Mouse (Mus musculus) embryonic facial prominence, embryonic 11.5 days (tissue): ENCODE measurements around the gene 1810065E05Rik. TPM values are rescaled to one million over a fixed set of nuclear protein-coding genes. Genes with fewer than 3 reads are reported as not detected.

Experiments used
- ATAC-seq: fragments of 200-750 bp; cut with Nextera tagmentation; replicated peaks from 2 replicates; pipeline ENCODE4 v1.8.0; 2017; ENCODE audit warnings: low read depth; ENCODE audit not compliant: insufficient number of reproducible peaks, low FRiP score, low TSS enrichment
- DNase-seq: peaks from one replicate; pipeline ENCODE4 v3.0.0-alpha.2; 2015; ENCODE audit warnings: low spot score
- H3K27ac ChIP-seq: fragments of 300-500 bp; sonication (generic); replicated peaks from 2 replicates; pipeline ENCODE4 v1.5.1; 2014; ENCODE audit warnings: mild to moderate bottlenecking, low read depth, low read length, control low read depth
- H3K27me3 ChIP-seq: fragments of 300-500 bp; sonication (generic); 2 replicates; pipeline ENCODE4 v1.6.1; 2014; ENCODE audit warnings: mild to moderate bottlenecking, low read length, moderate library complexity, mixed read lengths; ENCODE audit not compliant: control insufficient read depth, insufficient read depth
- H3K36me3 ChIP-seq: fragments of 300-500 bp; sonication (generic); replicated peaks from 2 replicates; pipeline ENCODE4 v1.6.1; 2014; ENCODE audit warnings: low read depth, mild to moderate bottlenecking, low read length, moderate library complexity, mixed read lengths; ENCODE audit not compliant: control insufficient read depth, insufficient read depth
- H3K4me1 ChIP-seq: fragments of 300-500 bp; sonication (generic); 2 replicates; pipeline ENCODE4 v1.6.1; 2014; ENCODE audit warnings: low read length, mixed read lengths; ENCODE audit not compliant: control insufficient read depth, insufficient read depth
- H3K4me2 ChIP-seq: fragments of 300-500 bp; sonication (generic); 2 replicates; pipeline ENCODE4 v1.6.1; 2014; ENCODE audit warnings: low read depth, mild to moderate bottlenecking, control low read depth, low read length, moderate library complexity
- H3K4me3 ChIP-seq: fragments of 300-500 bp; sonication (generic); 2 replicates; pipeline ENCODE4 v1.5.1; 2014; ENCODE audit warnings: low read depth, low read length, control low read depth
- H3K9ac ChIP-seq: fragments of 300-500 bp; sonication (generic); replicated peaks from 2 replicates; pipeline ENCODE4 v1.6.1; 2014; ENCODE audit warnings: mild to moderate bottlenecking, control low read depth, low read length
- H3K9me3 ChIP-seq: fragments of 300-500 bp; sonication (generic); replicated peaks from 2 replicates; pipeline ENCODE4 v1.6.1; 2016; ENCODE audit warnings: mild to moderate bottlenecking, low read length, inconsistent platforms, mixed read lengths; ENCODE audit not compliant: control insufficient read depth
- WGBS: fragments of 180-500 bp; shearing (Covaris S2); extraction: QIAGEN DNeasy Blood & Tissue Kit; methylation state at CpG from one replicate; pipeline ENCODE4 v1.1.7; 2014; 5-methylcytosine and 5-hydroxymethylcytosine counted together
- polyA plus RNA-seq: library from polyadenylated mRNA; unstranded; fragments of >200 nt; fragmentation: Nextera tagmentation; extraction: Ambion mirVana; gene quantifications from 2 replicates; pipeline ENCODE4 v1.2.1, GENCODE M21; 2014

1810065E05Rik gene
- polyA plus RNA-seq = not detected in 2 replicates

GRCm38 (mm10) chr11:58420815-58421214, at the start of gene 1810065E05Rik:
Gene 1810065E05Rik, plus strand, starts transcription at chr11:58421111.
- H3K27ac ChIP-seq = no peak within 1 kb of the TSS
- no peak within 1 kb of the TSS for H3K9ac ChIP-seq
- H3K4me1 ChIP-seq = no peaks in the 10 kb centered on the region
- H3K4me2 ChIP-seq = no peak within 1 kb of the TSS
- no peaks in the 10 kb centered on the region for H3K27me3 ChIP-seq
- no peak within 1 kb of the TSS for H3K4me3 ChIP-seq
- 75% methylated on average over 1 of the region's 1 CpGs for WGBS
- no peaks in the 10 kb centered on the region for H3K36me3 ChIP-seq
- ATAC-seq (no peak), DNase-seq (no peak)
- no peaks in the 10 kb centered on the region for H3K9me3 ChIP-seq

- ATAC-seq (no peak), DNase-seq (no peak)
- WGBS = 84% methylated on average over 2 of the region's 2 CpGs
- Histone ChIP-seq H3K27ac (no peak overlapping the region), H3K27me3 (no peaks in the 10 kb centered on the region), H3K4me1 (no peaks in the 10 kb centered on the region), H3K9ac (no peak overlapping the region), H3K4me3 (no peak overlapping the region), H3K36me3 (no peaks in the 10 kb centered on the region), H3K9me3 (no peaks in the 10 kb centered on the region), H3K4me2 (no peak overlapping the region)
Measured at GRCm38 (mm10) chr11:58377273-58377672, 43.6 kb upstream of the 1810065E05Rik start.

GRCm38 (mm10) chr11:58377686-58378085, 43.2 kb upstream of the 1810065E05Rik start:
- DNase-seq (no peak), ATAC-seq (no peak)
- no peak overlapping the region for H3K4me2 ChIP-seq
- H3K4me3 ChIP-seq = no peak overlapping the region
- WGBS = 76% methylated on average over 1 of the region's 1 CpGs
- H3K4me1 ChIP-seq = no peaks in the 10 kb centered on the region
- H3K9me3 ChIP-seq = no peaks in the 10 kb centered on the region
- no peaks in the 10 kb centered on the region for H3K27me3 ChIP-seq
- no peak overlapping the region for H3K27ac ChIP-seq
- no peak overlapping the region for H3K9ac ChIP-seq
- H3K36me3 ChIP-seq = no peaks in the 10 kb centered on the region

GRCm38 (mm10) chr11:58378763-58379278, 42.1 kb upstream of the 1810065E05Rik start, which contains the start of gene Lypd8:
Gene Lypd8, plus strand, starts transcription at chr11:58379043.
- Histone ChIP-seq H3K27me3 (no peaks in the 10 kb centered on the region), H3K4me2 (no peak within 1 kb of the TSS), H3K9ac (no peak within 1 kb of the TSS), H3K4me3 (no peak within 1 kb of the TSS), H3K4me1 (no peaks in the 10 kb centered on the region), H3K36me3 (no peaks in the 10 kb centered on the region), H3K27ac (no peak within 1 kb of the TSS), H3K9me3 (no peaks in the 10 kb centered on the region)
- no peak for DNase-seq
- 86% methylated on average over 3 of the region's 3 CpGs for WGBS
- no peak for ATAC-seq

GRCm38 (mm10) chr11:58379516-58379915, 41.4 kb upstream of the 1810065E05Rik start:
- WGBS = 68% methylated on average over 1 of the region's 1 CpGs
- Histone ChIP-seq H3K27me3 (no peaks in the 10 kb centered on the region), H3K9ac (no peak overlapping the region), H3K4me2 (no peak overlapping the region), H3K27ac (no peak overlapping the region), H3K36me3 (no peaks in the 10 kb centered on the region), H3K9me3 (no peaks in the 10 kb centered on the region), H3K4me3 (no peak overlapping the region), H3K4me1 (no peaks in the 10 kb centered on the region)
- no peak for ATAC-seq
- no peak for DNase-seq

- no peaks in the 10 kb centered on the region for H3K4me1 ChIP-seq
- H3K27ac ChIP-seq = no peak overlapping the region
- DNase-seq (no peak), ATAC-seq (no peak)
- H3K4me2 ChIP-seq = no peak overlapping the region
- WGBS = 89% methylated on average over 6 of the region's 6 CpGs
- H3K36me3 ChIP-seq = no peaks in the 10 kb centered on the region
- no peaks in the 10 kb centered on the region for H3K27me3 ChIP-seq
- H3K4me3 ChIP-seq = no peak overlapping the region
- H3K9me3 ChIP-seq = no peaks in the 10 kb centered on the region
- no peak overlapping the region for H3K9ac ChIP-seq
Measured at GRCm38 (mm10) chr11:58382471-58382870, 38.4 kb upstream of the 1810065E05Rik start.

GRCm38 (mm10) chr11:58399985-58400645, 20.8 kb upstream of the 1810065E05Rik start:
- Histone ChIP-seq H3K27me3 (no peaks in the 10 kb centered on the region), H3K27ac (no peak overlapping the region), H3K9me3 (no peaks in the 10 kb centered on the region), H3K4me1 (no peaks in the 10 kb centered on the region), H3K36me3 (no peaks in the 10 kb centered on the region), H3K4me3 (no peak overlapping the region), H3K9ac (no peak overlapping the region), H3K4me2 (no peak overlapping the region)
- WGBS = 55% methylated on average over 6 of the region's 6 CpGs
- DNase-seq (no peak), ATAC-seq (no peak)

- Histone ChIP-seq H3K9ac (no peak overlapping the region), H3K27me3 (no peaks in the 10 kb centered on the region), H3K9me3 (no peaks in the 10 kb centered on the region), H3K4me3 (no peak overlapping the region), H3K4me1 (no peaks in the 10 kb centered on the region), H3K4me2 (no peak overlapping the region), H3K36me3 (no peaks in the 10 kb centered on the region), H3K27ac (no peak overlapping the region)
- no peak for DNase-seq
- WGBS = 50% methylated on average over 5 of the region's 5 CpGs
- ATAC-seq = no peak
Measured at GRCm38 (mm10) chr11:58400655-58401054, 20.3 kb upstream of the 1810065E05Rik start.
